Mouse (Mus musculus): ENCODE measurements around the gene Stard3. TPM values are rescaled to one million over a fixed set of nuclear protein-coding genes. Genes with fewer than 3 reads are reported as not detected.

Gene Stard3
- total and polyA plus RNA-seq, 2 experiments from 2014 or later, result 23.8 to 56.1 TPM

DNA sequence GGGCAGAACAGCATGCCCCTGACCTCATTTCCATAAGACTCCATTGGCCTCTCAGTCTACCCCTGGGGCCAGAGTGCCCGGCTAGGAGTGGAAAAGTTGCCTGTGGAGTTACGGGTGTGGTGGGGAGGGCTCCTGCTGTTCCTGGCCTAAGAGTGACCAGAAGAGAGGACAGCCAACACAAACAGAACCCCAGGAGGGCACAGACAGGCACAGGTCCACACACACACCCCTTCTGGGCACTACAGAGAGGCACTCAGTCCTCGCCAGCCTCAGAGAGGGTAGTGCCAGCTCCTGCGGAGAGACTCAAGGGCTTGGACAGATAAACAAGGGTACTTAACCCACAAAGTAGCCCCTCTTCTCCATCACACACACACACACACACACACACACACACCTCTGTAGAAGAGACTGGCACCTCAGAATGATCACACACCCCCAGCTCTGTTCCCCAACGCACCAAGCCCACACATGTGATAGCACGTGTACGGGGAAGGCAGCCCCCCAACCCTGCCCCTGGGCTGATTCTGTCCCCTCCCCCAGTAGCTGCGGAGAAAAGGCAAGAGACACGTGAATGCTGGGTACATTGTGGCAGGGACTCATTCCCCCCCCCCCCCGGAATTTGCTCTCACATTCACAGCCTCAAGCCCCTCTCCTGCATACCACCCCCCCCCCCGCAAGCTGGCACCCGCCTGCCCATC is 10.6 kb upstream of the Stard3 start:
- 6% methylated on average over 8 of the region's 12 CpGs for WGBS
- no peaks in the 10 kb centered on the region for H3K36me3 ChIP-seq (ENCODE audit: insufficient read depth, low read length)
- H3K4me2 ChIP-seq (ENCODE audit: low read depth, low read length, poor library complexity, severe bottlenecking), result peak overlapping the region; percentile 90
- peak overlapping the region; percentile 53; the same call in 1 of the 2 replicates for H3K4me3 ChIP-seq (ENCODE audit: low read depth, low read length)
- peaks cover 52% of the 10 kb centered on the region for H3K27me3 ChIP-seq (ENCODE audit: insufficient read depth, low read length)
- H3K9ac ChIP-seq (replicated peaks; ENCODE audit: low read length, poor library complexity, severe bottlenecking), result no peak overlapping the region
- no peaks in the 10 kb centered on the region for H3K9me3 ChIP-seq (ENCODE audit: low read length)
- H3K4me1 ChIP-seq (ENCODE audit: insufficient read depth, low read length), result no peaks in the 10 kb centered on the region
- no peak for TF ChIP-seq CTCF (IDR thresholded peaks at IDR 0.05)
- DNase-seq (ENCODE audit: low spot score) (no peak), ATAC-seq (ENCODE audit: low FRiP score) (no peak)
- no peak overlapping the region for H3K27ac ChIP-seq (ENCODE audit: low read depth, low read length)

DNA sequence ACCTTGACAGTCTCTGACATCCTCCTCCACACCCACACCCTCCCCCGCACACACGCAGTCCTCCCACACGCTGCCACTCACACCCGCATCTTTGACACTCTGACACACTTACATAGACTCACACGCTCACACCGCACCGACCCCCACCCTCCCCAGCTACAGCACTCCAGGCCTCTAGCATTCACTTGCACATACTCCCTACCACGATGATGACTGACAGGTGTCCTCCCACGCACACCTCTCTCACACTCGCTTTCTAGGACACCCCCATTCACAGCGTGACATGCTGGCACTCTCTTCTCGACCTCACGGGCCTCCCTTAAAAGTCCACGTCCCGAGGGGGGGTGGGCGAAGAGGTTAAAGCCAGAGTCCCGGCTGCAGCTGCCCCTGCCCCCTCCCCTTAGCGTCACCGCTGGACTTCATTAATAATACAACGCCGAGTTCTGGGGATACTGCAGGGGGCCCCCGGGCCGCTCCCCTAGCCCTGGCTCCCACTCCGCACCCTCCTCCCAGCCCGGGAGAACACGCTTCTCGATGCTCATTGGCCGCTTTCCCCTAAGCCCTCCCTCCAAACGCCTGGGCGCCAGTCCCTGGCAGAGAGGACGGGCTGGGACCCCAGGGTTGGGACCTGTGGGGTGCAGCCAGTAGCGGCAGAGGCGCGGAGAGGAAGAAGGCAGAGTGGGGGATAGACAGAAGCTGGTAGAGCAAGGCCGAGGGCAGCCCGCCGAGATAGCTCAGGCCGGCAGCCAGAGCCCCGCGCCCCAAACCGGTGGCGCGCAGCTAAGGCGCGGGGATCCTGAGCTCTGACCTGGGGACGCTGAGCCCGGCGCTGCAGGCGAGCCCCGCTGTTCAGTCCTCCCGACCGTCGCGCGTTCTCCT is 9.8 kb upstream of the Stard3 start, which contains the start of gene Ppp1r1b:
TSS of gene Ppp1r1b (plus strand) at position 322 of the 879 bp plus-strand sequence.
- no peak for TF ChIP-seq CTCF (IDR thresholded peaks at IDR 0.05)
- H3K9ac ChIP-seq (replicated peaks; ENCODE audit: low read length, poor library complexity, severe bottlenecking), result peak within 1 kb of the TSS; percentile 40
- peak within 1 kb of the TSS; percentile 53 for H3K4me3 ChIP-seq (ENCODE audit: low read depth, low read length)
- no peak for DNase-seq (ENCODE audit: low spot score)
- WGBS, result under 1% methylated on average over 39 of the region's 55 CpGs
- peaks cover 58% of the 10 kb centered on the region for H3K27me3 ChIP-seq (ENCODE audit: insufficient read depth, low read length)
- H3K36me3 ChIP-seq (ENCODE audit: insufficient read depth, low read length), result no peaks in the 10 kb centered on the region
- no peak for ATAC-seq (ENCODE audit: low FRiP score)
- no peaks in the 10 kb centered on the region for H3K4me1 ChIP-seq (ENCODE audit: insufficient read depth, low read length)
- H3K27ac ChIP-seq (ENCODE audit: low read depth, low read length), result no peak within 1 kb of the TSS
- H3K4me2 ChIP-seq (ENCODE audit: low read depth, low read length, poor library complexity, severe bottlenecking), result peak within 1 kb of the TSS; percentile 90
- H3K9me3 ChIP-seq (ENCODE audit: low read length), result no peaks in the 10 kb centered on the region

- Histone ChIP-seq H3K4me2 (ENCODE audit: low read depth, low read length, poor library complexity, severe bottlenecking) (peak overlapping the region; percentile 90), H3K9ac (replicated peaks; ENCODE audit: low read length, poor library complexity, severe bottlenecking) (no peak overlapping the region), H3K9me3 (ENCODE audit: low read length) (no peaks in the 10 kb centered on the region), H3K4me3 (ENCODE audit: low read depth, low read length) (no peak overlapping the region), H3K27me3 (ENCODE audit: insufficient read depth, low read length) (peaks cover 58% of the 10 kb centered on the region), H3K27ac (ENCODE audit: low read depth, low read length) (no peak overlapping the region), H3K4me1 (ENCODE audit: insufficient read depth, low read length) (no peaks in the 10 kb centered on the region), H3K36me3 (ENCODE audit: insufficient read depth, low read length) (no peaks in the 10 kb centered on the region)
- no peak for ATAC-seq (ENCODE audit: low FRiP score)
- TF ChIP-seq CTCF (IDR thresholded peaks at IDR 0.05), result no peak
- 4% methylated on average over 9 of the region's 9 CpGs for WGBS
- no peak for DNase-seq (ENCODE audit: low spot score)
Measured at GRCm38 (mm10) chr11:98349308-98349707, 8.9 kb upstream of the Stard3 start.

- H3K27me3 ChIP-seq (ENCODE audit: insufficient read depth, low read length), result peaks cover 41% of the 10 kb centered on the region
- H3K4me1 ChIP-seq (ENCODE audit: insufficient read depth, low read length), result no peaks in the 10 kb centered on the region
- H3K36me3 ChIP-seq (ENCODE audit: insufficient read depth, low read length), result no peaks in the 10 kb centered on the region
- no peak overlapping the region for H3K4me3 ChIP-seq (ENCODE audit: low read depth, low read length)
- H3K9ac ChIP-seq (replicated peaks; ENCODE audit: low read length, poor library complexity, severe bottlenecking), result no peak overlapping the region
- DNase-seq (ENCODE audit: low spot score) (no peak), ATAC-seq (ENCODE audit: low FRiP score) (no peak)
- TF ChIP-seq CTCF (IDR thresholded peaks at IDR 0.05), result no peak
- no peak overlapping the region for H3K4me2 ChIP-seq (ENCODE audit: low read depth, low read length, poor library complexity, severe bottlenecking)
- no peak overlapping the region for H3K27ac ChIP-seq (ENCODE audit: low read depth, low read length)
- no peaks in the 10 kb centered on the region for H3K9me3 ChIP-seq (ENCODE audit: low read length)
- WGBS, result 76% methylated on average over 18 of the region's 18 CpGs
Measured at GRCm38 (mm10) chr11:98352272-98352990, 5.7 kb upstream of the Stard3 start.

GRCm38 (mm10) chr11:98353651-98354211 is 4.4 kb upstream of the Stard3 start:
- no peak for ATAC-seq (ENCODE audit: low FRiP score)
- no peak overlapping the region for H3K4me2 ChIP-seq (ENCODE audit: low read depth, low read length, poor library complexity, severe bottlenecking)
- H3K4me3 ChIP-seq (ENCODE audit: low read depth, low read length), result no peak overlapping the region
- 0 out of 2 replicates have a peak, but pooled peaks cover 3% of the 10 kb centered on the region for H3K4me1 ChIP-seq (ENCODE audit: insufficient read depth, low read length)
- H3K27me3 ChIP-seq (ENCODE audit: insufficient read depth, low read length), result peaks cover 33% of the 10 kb centered on the region
- no peaks in the 10 kb centered on the region for H3K9me3 ChIP-seq (ENCODE audit: low read length)
- H3K9ac ChIP-seq (replicated peaks; ENCODE audit: low read length, poor library complexity, severe bottlenecking), result no peak overlapping the region
- no peak overlapping the region for H3K27ac ChIP-seq (ENCODE audit: low read depth, low read length)
- WGBS, result 39% methylated on average over 8 of the region's 8 CpGs
- no peaks in the 10 kb centered on the region for H3K36me3 ChIP-seq (ENCODE audit: insufficient read depth, low read length)
- no peak for TF ChIP-seq CTCF (IDR thresholded peaks at IDR 0.05)
- DNase-seq (ENCODE audit: low spot score), result no peak

Measured in midbrain, postnatal 0 days (tissue).